In genomic region chr5:150337696-150338095, GRCm38 (mm10) we compare ENCODE assay signal across 12 mouse cellular contexts.
A peak's percentile ranks its signal among the peaks of the same experiment; 100 is the strongest.
DNase-seq lines count a peak whose midpoint lies in the region; ATAC-seq and TF ChIP-seq lines count a peak whose summit lies in the region.
"Had no signal": no experiment of that assay in that cellular context is flagged by ENCODE, and none has a peak within 500 bp of the region (broad histone marks: within the 10 kb centered on the region; RNA-seq: fewer than 3 reads in every experiment).

No protein-coding gene starts in this region.

- H3K27me3 ChIP-seq in midbrain, postnatal 0 days (ENCODE audit: insufficient read depth, low read length) = no peaks in the 10 kb centered on the region
- H3K27me3 ChIP-seq in midbrain, embryonic 16.5 days (ENCODE audit: control insufficient read depth, insufficient read depth, low read depth, low read length) = no peaks in the 10 kb centered on the region
- no peaks in the 10 kb centered on the region for H3K27me3 ChIP-seq in stomach, embryonic 16.5 days (ENCODE audit: control insufficient read depth, insufficient read depth, low read length)

- H3K4me2 ChIP-seq in midbrain, postnatal 0 days (ENCODE audit: low read depth, low read length, poor library complexity, severe bottlenecking) = no peak overlapping the region
- no peak overlapping the region for H3K4me2 ChIP-seq in midbrain, embryonic 16.5 days (ENCODE audit: low read length)
- no peak overlapping the region for H3K4me2 ChIP-seq in stomach, embryonic 16.5 days (ENCODE audit: low read depth, low read length)

- ATAC-seq in midbrain, postnatal 0 days (ENCODE audit: low FRiP score) = no peak
- ATAC-seq in midbrain, embryonic 16.5 days = no peak
- peak; percentile 84 for ATAC-seq in stomach, embryonic 16.5 days (ENCODE audit: insufficient read depth, low FRiP score)

- WGBS in midbrain, postnatal 0 days = 79% methylated on average over 7 of the region's 7 CpGs
- WGBS in midbrain, embryonic 16.5 days = 89% methylated on average over 7 of the region's 7 CpGs
- WGBS in stomach, embryonic 16.5 days = 59% methylated on average over 7 of the region's 7 CpGs

- TF ChIP-seq CTCF in midbrain, postnatal 0 days (IDR thresholded peaks at IDR 0.05) = no peak

- H3K9me3 ChIP-seq in midbrain, postnatal 0 days (ENCODE audit: low read length) = no peaks in the 10 kb centered on the region
- no peaks in the 10 kb centered on the region for H3K9me3 ChIP-seq in midbrain, embryonic 16.5 days (replicated peaks; ENCODE audit: control insufficient read depth, low read length, poor library complexity, severe bottlenecking)
- no peaks in the 10 kb centered on the region for H3K9me3 ChIP-seq in stomach, embryonic 16.5 days (replicated peaks; ENCODE audit: control insufficient read depth, low read length)

- no peak overlapping the region for H3K9ac ChIP-seq in midbrain, postnatal 0 days (replicated peaks; ENCODE audit: low read length, poor library complexity, severe bottlenecking)
- H3K9ac ChIP-seq in midbrain, embryonic 16.5 days (ENCODE audit: low read depth, low read length) = no peak overlapping the region
- H3K9ac ChIP-seq in stomach, embryonic 16.5 days (ENCODE audit: low read length) = no peak overlapping the region
- H3K9ac ChIP-seq: liver, embryonic 14.5 days had no signal

- no peaks in the 10 kb centered on the region for H3K4me1 ChIP-seq in midbrain, postnatal 0 days (ENCODE audit: insufficient read depth, low read length)
- H3K4me1 ChIP-seq in midbrain, embryonic 16.5 days (ENCODE audit: control insufficient read depth, insufficient read depth, low read length) = no peaks in the 10 kb centered on the region
- 0 out of 2 replicates have a peak, but pooled peaks cover 5% of the 10 kb centered on the region for H3K4me1 ChIP-seq in stomach, embryonic 16.5 days (ENCODE audit: control insufficient read depth, insufficient read depth, low read length)

- no peak overlapping the region for H3K27ac ChIP-seq in midbrain, postnatal 0 days (ENCODE audit: low read depth, low read length)
- no peak overlapping the region for H3K27ac ChIP-seq in midbrain, embryonic 16.5 days (ENCODE audit: low read length)
- peak overlapping the region; percentile 65 for H3K27ac ChIP-seq in stomach, embryonic 16.5 days (ENCODE audit: low read length)
- H3K27ac ChIP-seq: liver, embryonic 14.5 days had no signal

- no peak overlapping the region for H3K4me3 ChIP-seq in midbrain, postnatal 0 days (ENCODE audit: low read depth, low read length)
- no peak overlapping the region for H3K4me3 ChIP-seq in midbrain, embryonic 16.5 days (ENCODE audit: low read depth, low read length)
- no peak overlapping the region for H3K4me3 ChIP-seq in stomach, embryonic 16.5 days (replicated peaks; ENCODE audit: low read length)

- DNase-seq in layer of hippocampus, adult 11-12 months (ENCODE audit: low spot score) = peak; percentile 51
- no peak for DNase-seq in layer of hippocampus, adult 9-10 months (ENCODE audit: low spot score)
- DNase-seq in midbrain, postnatal 0 days (ENCODE audit: low spot score) = peak; percentile 20
- DNase-seq in layer of hippocampus, postnatal 36 days = peak; percentile 28 to 45
- DNase-seq in cerebellum, adult 18-20 months = no peak
- DNase-seq: cerebellum, adult 11 months; embryo, embryonic 11 days; heart, postnatal 14 days; thymus, postnatal 4 days had no signal

- peaks cover 4% of the 10 kb centered on the region; the same call in 1 of the 2 replicates for H3K36me3 ChIP-seq in midbrain, postnatal 0 days (ENCODE audit: insufficient read depth, low read length)
- H3K36me3 ChIP-seq in midbrain, embryonic 16.5 days (ENCODE audit: control insufficient read depth, insufficient read depth, low read length) = 0 out of 2 replicates have a peak, but pooled peaks cover 4% of the 10 kb centered on the region
- H3K36me3 ChIP-seq in stomach, embryonic 16.5 days (ENCODE audit: control insufficient read depth, insufficient read depth, low read length) = no peaks in the 10 kb centered on the region

Comparison
In these comparisons a context has a peak if more than half of its experiments do, and no peak if none do; other contexts are left out.
1. DNase-seq: peak in layer of hippocampus, adult 11-12 months (single experiment), midbrain, postnatal 0 days (single experiment) and layer of hippocampus, postnatal 36 days (2 of 2); none in layer of hippocampus, adult 9-10 months (single experiment) and cerebellum, adult 18-20 months (0 of 2).